Mouse (Mus musculus): ENCODE results near the gene Olfr1467. TPM values are rescaled to one million over a fixed set of nuclear protein-coding genes. Genes with fewer than 3 reads are reported as not detected.

The Olfr1467 gene
- not detected in 2 replicates for polyA plus RNA-seq (2014; fragmentation: Nextera tagmentation; extraction: Ambion mirVana)

- no peaks in the 10 kb centered on the region for H3K27me3 ChIP-seq (ENCODE audit: control insufficient read depth, insufficient read depth, low read length)
- WGBS = 75% methylated on average over 2 of the region's 2 CpGs
- H3K9ac ChIP-seq (replicated peaks; ENCODE audit: low read depth, low read length) = no peak within 1 kb of the TSS
- no peak for ATAC-seq (ENCODE audit: insufficient number of reproducible peaks, insufficient read depth, low FRiP score, low read depth)
- H3K4me2 ChIP-seq (replicated peaks; ENCODE audit: low read depth, low read length) = no peak within 1 kb of the TSS
- H3K36me3 ChIP-seq (ENCODE audit: control insufficient read depth, insufficient read depth, low read length) = no peaks in the 10 kb centered on the region
- H3K9me3 ChIP-seq (ENCODE audit: control insufficient read depth, low read depth, low read length) = 0 out of 2 replicates have a peak, but pooled peaks cover 4% of the 10 kb centered on the region
- no peak within 1 kb of the TSS for H3K4me3 ChIP-seq (ENCODE audit: low read depth, low read length)
- H3K27ac ChIP-seq (ENCODE audit: low read length) = no peak within 1 kb of the TSS
- no peaks in the 10 kb centered on the region for H3K4me1 ChIP-seq (ENCODE audit: control insufficient read depth, insufficient read depth, low read length)
Measured at GRCm38 (mm10) chr19:13361936-13362335, at the start of gene Olfr1467. Gene Olfr1467 (plus strand): TSS chr19:13362236.

GRCm38 (mm10) chr19:13315441-13315840 is 46.6 kb upstream of the Olfr1467 start, which contains the start of gene Olfr1465:
Gene Olfr1465 (minus strand): TSS chr19:13315541.
- no peak for ATAC-seq (ENCODE audit: insufficient number of reproducible peaks, insufficient read depth, low FRiP score, low read depth)
- no peak within 1 kb of the TSS for H3K9ac ChIP-seq (replicated peaks; ENCODE audit: low read depth, low read length)
- H3K27me3 ChIP-seq (ENCODE audit: control insufficient read depth, insufficient read depth, low read length) = no peaks in the 10 kb centered on the region
- H3K9me3 ChIP-seq (ENCODE audit: control insufficient read depth, low read depth, low read length) = 0 out of 2 replicates have a peak, but pooled peaks cover 5% of the 10 kb centered on the region
- no peaks in the 10 kb centered on the region for H3K36me3 ChIP-seq (ENCODE audit: control insufficient read depth, insufficient read depth, low read length)
- H3K4me1 ChIP-seq (ENCODE audit: control insufficient read depth, insufficient read depth, low read length) = no peaks in the 10 kb centered on the region
- no peak within 1 kb of the TSS for H3K27ac ChIP-seq (ENCODE audit: low read length)
- no peak within 1 kb of the TSS for H3K4me2 ChIP-seq (replicated peaks; ENCODE audit: low read depth, low read length)
- H3K4me3 ChIP-seq (ENCODE audit: low read depth, low read length) = no peak within 1 kb of the TSS

GRCm38 (mm10) chr19:13338562-13338961 is 23.5 kb upstream of the Olfr1467 start, which contains the start of gene Olfr1466:
Gene Olfr1466 (plus strand): TSS chr19:13338862.
- Histone ChIP-seq H3K4me3 (ENCODE audit: low read depth, low read length) (no peak within 1 kb of the TSS), H3K4me2 (replicated peaks; ENCODE audit: low read depth, low read length) (no peak within 1 kb of the TSS), H3K9ac (replicated peaks; ENCODE audit: low read depth, low read length) (no peak within 1 kb of the TSS), H3K9me3 (ENCODE audit: control insufficient read depth, low read depth, low read length) (0 out of 2 replicates have a peak, but pooled peaks cover 3% of the 10 kb centered on the region), H3K27ac (ENCODE audit: low read length) (no peak within 1 kb of the TSS), H3K36me3 (ENCODE audit: control insufficient read depth, insufficient read depth, low read length) (no peaks in the 10 kb centered on the region), H3K27me3 (ENCODE audit: control insufficient read depth, insufficient read depth, low read length) (no peaks in the 10 kb centered on the region), H3K4me1 (ENCODE audit: control insufficient read depth, insufficient read depth, low read length) (no peaks in the 10 kb centered on the region)
- ATAC-seq (ENCODE audit: insufficient number of reproducible peaks, insufficient read depth, low FRiP score, low read depth) = no peak
- WGBS = 90% methylated on average over 2 of the region's 2 CpGs

GRCm38 (mm10) chr19:13407549-13407948 is 45.5 kb downstream of the Olfr1467 start, which contains the start of gene Olfr1469:
Gene Olfr1469 (plus strand): TSS chr19:13407849.
- no peak within 1 kb of the TSS for H3K27ac ChIP-seq (ENCODE audit: low read length)
- no peak within 1 kb of the TSS for H3K9ac ChIP-seq (replicated peaks; ENCODE audit: low read depth, low read length)
- H3K9me3 ChIP-seq (ENCODE audit: control insufficient read depth, low read depth, low read length) = no peaks in the 10 kb centered on the region
- no peak within 1 kb of the TSS for H3K4me2 ChIP-seq (replicated peaks; ENCODE audit: low read depth, low read length)
- H3K4me3 ChIP-seq (ENCODE audit: low read depth, low read length) = no peak within 1 kb of the TSS
- no peaks in the 10 kb centered on the region for H3K4me1 ChIP-seq (ENCODE audit: control insufficient read depth, insufficient read depth, low read length)
- 83% methylated on average over 2 of the region's 2 CpGs for WGBS
- H3K36me3 ChIP-seq (ENCODE audit: control insufficient read depth, insufficient read depth, low read length) = no peaks in the 10 kb centered on the region
- no peak for ATAC-seq (ENCODE audit: insufficient number of reproducible peaks, insufficient read depth, low FRiP score, low read depth)
- no peaks in the 10 kb centered on the region for H3K27me3 ChIP-seq (ENCODE audit: control insufficient read depth, insufficient read depth, low read length)

Other genes with a start within 250 kb of the Olfr1467 start
- not detected in 2 replicates for gene Olfr1459, start 212.7 kb upstream of the Olfr1467 start, polyA plus RNA-seq (2014; fragmentation: Nextera tagmentation; extraction: Ambion mirVana)
- gene Olfr1461, start 199.2 kb upstream of the Olfr1467 start, polyA plus RNA-seq (2014; fragmentation: Nextera tagmentation; extraction: Ambion mirVana) = not detected in 2 replicates
- gene Olfr1462, start 176.5 kb upstream of the Olfr1467 start, polyA plus RNA-seq (2014; fragmentation: Nextera tagmentation; extraction: Ambion mirVana) = not detected in 2 replicates
- not detected in 2 replicates for gene Olfr1463, start 130.9 kb upstream of the Olfr1467 start, polyA plus RNA-seq (2014; fragmentation: Nextera tagmentation; extraction: Ambion mirVana)
- gene Olfr1465, start 46.7 kb upstream of the Olfr1467 start, polyA plus RNA-seq (2014; fragmentation: Nextera tagmentation; extraction: Ambion mirVana) = not detected in 2 replicates
- not detected in 2 replicates for gene Olfr1466, start 23.4 kb upstream of the Olfr1467 start, polyA plus RNA-seq (2014; fragmentation: Nextera tagmentation; extraction: Ambion mirVana)
- not detected in 2 replicates for gene Olfr1469, start 45.6 kb downstream of the Olfr1467 start, polyA plus RNA-seq (2014; fragmentation: Nextera tagmentation; extraction: Ambion mirVana)
- gene Olfr1471, start 81.2 kb downstream of the Olfr1467 start, polyA plus RNA-seq (2014; fragmentation: Nextera tagmentation; extraction: Ambion mirVana) = not detected in 2 replicates
- not detected in 2 replicates for gene Olfr1472, start 93.8 kb downstream of the Olfr1467 start, polyA plus RNA-seq (2014; fragmentation: Nextera tagmentation; extraction: Ambion mirVana)
- gene Olfr1474, start 107.3 kb downstream of the Olfr1467 start, polyA plus RNA-seq (2014; fragmentation: Nextera tagmentation; extraction: Ambion mirVana) = not detected in 2 replicates
- gene Olfr1475, start 118.0 kb downstream of the Olfr1467 start, polyA plus RNA-seq (2014; fragmentation: Nextera tagmentation; extraction: Ambion mirVana) = not detected in 2 replicates
- not detected in 2 replicates for gene Olfr1477, start 138.3 kb downstream of the Olfr1467 start, polyA plus RNA-seq (2014; fragmentation: Nextera tagmentation; extraction: Ambion mirVana)
- not detected in 2 replicates for gene Olfr1480, start 165.7 kb downstream of the Olfr1467 start, polyA plus RNA-seq (2014; fragmentation: Nextera tagmentation; extraction: Ambion mirVana)
- not detected in 2 replicates for gene Olfr1484, start 221.3 kb downstream of the Olfr1467 start, polyA plus RNA-seq (2014; fragmentation: Nextera tagmentation; extraction: Ambion mirVana)